Mouse (Mus musculus): ENCODE data around the gene Syp. TPM values are rescaled to one million over a fixed set of nuclear protein-coding genes. Genes with fewer than 3 reads are reported as not detected.
A peak's percentile ranks its signal among the peaks of the same experiment; 100 is the strongest.

Syp gene
- total and polyA plus RNA-seq, 2 experiments from 2014 or later = 0.27 to 1.6 TPM

DNA sequence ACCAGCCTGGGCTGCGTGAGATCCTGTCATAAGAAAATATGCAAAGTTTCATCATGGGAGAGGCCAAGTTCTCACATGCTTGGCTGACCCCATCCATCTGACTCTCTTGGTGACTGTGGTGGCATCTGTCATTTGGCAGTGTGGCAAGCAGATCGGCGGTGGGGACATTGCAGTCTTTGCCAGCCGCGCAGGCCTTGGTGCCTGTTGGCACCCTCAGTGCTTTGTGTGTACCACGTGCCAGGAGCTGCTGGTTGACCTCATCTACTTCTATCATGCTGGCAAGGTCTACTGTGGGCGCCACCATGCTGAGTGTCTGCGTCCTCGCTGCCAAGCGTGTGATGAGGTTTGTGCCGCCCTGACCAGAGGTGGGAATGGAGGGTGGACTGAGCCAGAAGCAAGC, 26.5 kb downstream of the Syp start:
- ATAC-seq (ENCODE audit: insufficient read depth, low read depth) (no peak), DNase-seq (ENCODE audit: low spot score) (no peak)
- H3K27ac ChIP-seq (ENCODE audit: low read depth) = no peak overlapping the region
- no peak overlapping the region for H3K9ac ChIP-seq (replicated peaks; ENCODE audit: low read depth, low read length)
- no peak overlapping the region for H3K4me2 ChIP-seq (ENCODE audit: low read depth, low read length)
- no peaks in the 10 kb centered on the region for H3K27me3 ChIP-seq (ENCODE audit: control insufficient read depth, insufficient read depth, low read length)
- H3K4me3 ChIP-seq (ENCODE audit: low read depth, low read length) = no peak overlapping the region
- H3K9me3 ChIP-seq (replicated peaks; ENCODE audit: control insufficient read depth, low read length) = no peaks in the 10 kb centered on the region
- TF ChIP-seq EP300 (IDR thresholded peaks at IDR 0.05; ENCODE audit: low read depth) = no peak
- no peak for TF ChIP-seq CTCF (IDR thresholded peaks at IDR 0.05; ENCODE audit: low read depth)
- WGBS = 78% methylated on average over 11 of the region's 11 CpGs
- H3K36me3 ChIP-seq (replicated peaks; ENCODE audit: control insufficient read depth, insufficient read depth, low read length) = peaks cover 34% of the 10 kb centered on the region
- H3K4me1 ChIP-seq (ENCODE audit: control insufficient read depth, insufficient read depth) = peaks cover 2% of the 10 kb centered on the region; the same call in 1 of the 2 replicates

- TF ChIP-seq CTCF (IDR thresholded peaks at IDR 0.05; ENCODE audit: low read depth) = no peak
- Histone ChIP-seq H3K4me3 (ENCODE audit: low read depth, low read length) (no peak overlapping the region), H3K27me3 (ENCODE audit: control insufficient read depth, insufficient read depth, low read length) (no peaks in the 10 kb centered on the region), H3K4me1 (ENCODE audit: control insufficient read depth, insufficient read depth) (peaks cover 2% of the 10 kb centered on the region; the same call in 1 of the 2 replicates), H3K4me2 (ENCODE audit: low read depth, low read length) (no peak overlapping the region), H3K9ac (replicated peaks; ENCODE audit: low read depth, low read length) (no peak overlapping the region), H3K9me3 (replicated peaks; ENCODE audit: control insufficient read depth, low read length) (no peaks in the 10 kb centered on the region), H3K27ac (ENCODE audit: low read depth) (no peak overlapping the region), H3K36me3 (replicated peaks; ENCODE audit: control insufficient read depth, insufficient read depth, low read length) (peaks cover 34% of the 10 kb centered on the region)
- ATAC-seq (ENCODE audit: insufficient read depth, low read depth) = no peak
- 63% methylated on average over 21 of the region's 21 CpGs for WGBS
- DNase-seq (ENCODE audit: low spot score) = no peak
Observed at GRCm38 (mm10) chrX:7665739-7666502, 27.6 kb downstream of the Syp start.

DNA sequence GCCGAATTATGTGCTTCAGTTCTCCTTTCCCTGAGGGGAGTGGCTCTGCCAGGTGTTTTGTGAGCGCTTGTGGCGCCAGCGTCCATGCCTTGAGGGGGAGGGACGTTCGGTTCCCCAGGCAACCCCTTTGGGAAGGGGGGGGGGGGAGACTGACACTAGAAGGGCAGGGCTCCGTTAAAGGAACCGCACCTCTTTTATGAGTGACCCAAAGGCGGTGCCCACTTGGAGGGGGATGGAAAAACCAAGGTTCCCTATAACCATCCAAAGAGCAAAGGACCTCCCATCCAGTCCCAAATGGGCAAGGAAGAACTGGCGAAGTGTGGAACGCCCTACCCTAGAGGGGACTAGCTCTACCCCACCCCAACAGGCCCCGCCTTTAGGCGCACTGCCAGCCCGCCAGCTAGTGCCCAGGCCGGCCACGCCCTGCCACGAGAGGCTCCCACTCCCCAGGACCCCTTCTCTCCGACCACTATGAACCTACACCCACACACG, 32.2 kb downstream of the Syp start:
- 22% methylated on average over 19 of the region's 19 CpGs for WGBS
- ATAC-seq (ENCODE audit: insufficient read depth, low read depth) (peak; percentile 78), DNase-seq (ENCODE audit: low spot score) (no peak)
- Histone ChIP-seq H3K27ac (ENCODE audit: low read depth) (peak overlapping the region; percentile 82), H3K9ac (replicated peaks; ENCODE audit: low read depth, low read length) (peak overlapping the region; percentile 70), H3K9me3 (replicated peaks; ENCODE audit: control insufficient read depth, low read length) (no peaks in the 10 kb centered on the region), H3K4me1 (ENCODE audit: control insufficient read depth, insufficient read depth) (0 out of 2 replicates have a peak, but pooled peaks cover 12% of the 10 kb centered on the region), H3K4me3 (ENCODE audit: low read depth, low read length) (peak overlapping the region; percentile 63), H3K36me3 (replicated peaks; ENCODE audit: control insufficient read depth, insufficient read depth, low read length) (peaks cover 21% of the 10 kb centered on the region), H3K4me2 (ENCODE audit: low read depth, low read length) (peak overlapping the region; percentile 69), H3K27me3 (ENCODE audit: control insufficient read depth, insufficient read depth, low read length) (no peaks in the 10 kb centered on the region)
- no peak for TF ChIP-seq CTCF (IDR thresholded peaks at IDR 0.05; ENCODE audit: low read depth)
- TF ChIP-seq EP300 (IDR thresholded peaks at IDR 0.05; ENCODE audit: low read depth) = no peak

GRCm38 (mm10) chrX:7670921-7671623, 32.8 kb downstream of the Syp start, which contains the start of gene Plp2:
Plp2 (minus strand) TSS chrX:7671390.
- WGBS = 22% methylated on average over 23 of the region's 36 CpGs
- no peak for DNase-seq (ENCODE audit: low spot score)

GRCm38 (mm10) chrX:7672739-7673138, 34.5 kb downstream of the Syp start:
- no peak overlapping the region for H3K27ac ChIP-seq (ENCODE audit: low read depth)
- no peak for DNase-seq (ENCODE audit: low spot score)
- H3K4me1 ChIP-seq (ENCODE audit: control insufficient read depth, insufficient read depth) = 0 out of 2 replicates have a peak, but pooled peaks cover 12% of the 10 kb centered on the region
- H3K36me3 ChIP-seq (replicated peaks; ENCODE audit: control insufficient read depth, insufficient read depth, low read length) = peaks cover 8% of the 10 kb centered on the region
- TF ChIP-seq EP300 (IDR thresholded peaks at IDR 0.05; ENCODE audit: low read depth) (no peak), CTCF (IDR thresholded peaks at IDR 0.05; ENCODE audit: low read depth) (no peak)
- no peak overlapping the region for H3K4me3 ChIP-seq (ENCODE audit: low read depth, low read length)
- 40% methylated on average over 6 of the region's 6 CpGs for WGBS
- H3K4me2 ChIP-seq (ENCODE audit: low read depth, low read length) = no peak overlapping the region
- no peaks in the 10 kb centered on the region for H3K9me3 ChIP-seq (replicated peaks; ENCODE audit: control insufficient read depth, low read length)
- no peak overlapping the region for H3K9ac ChIP-seq (replicated peaks; ENCODE audit: low read depth, low read length)
- no peak for ATAC-seq (ENCODE audit: insufficient read depth, low read depth)
- no peaks in the 10 kb centered on the region for H3K27me3 ChIP-seq (ENCODE audit: control insufficient read depth, insufficient read depth, low read length)

More at GRCm38 (mm10) chrX:7670921-7671623, 32.8 kb downstream of the Syp start, which contains the start of gene Plp2:
- TF ChIP-seq CTCF (IDR thresholded peaks at IDR 0.05; ENCODE audit: low read depth) = no peak
- no peak for TF ChIP-seq EP300 (IDR thresholded peaks at IDR 0.05; ENCODE audit: low read depth)
- peak; percentile 49 for ATAC-seq (ENCODE audit: insufficient read depth, low read depth)
- H3K36me3 ChIP-seq (replicated peaks; ENCODE audit: control insufficient read depth, insufficient read depth, low read length) = peaks cover 21% of the 10 kb centered on the region
- peak within 1 kb of the TSS; percentile 82 for H3K27ac ChIP-seq (ENCODE audit: low read depth)
- peak within 1 kb of the TSS; percentile 70 for H3K9ac ChIP-seq (replicated peaks; ENCODE audit: low read depth, low read length)
- H3K27me3 ChIP-seq (ENCODE audit: control insufficient read depth, insufficient read depth, low read length) = no peaks in the 10 kb centered on the region
- peak within 1 kb of the TSS; percentile 63 for H3K4me3 ChIP-seq (ENCODE audit: low read depth, low read length)
- H3K9me3 ChIP-seq (replicated peaks; ENCODE audit: control insufficient read depth, low read length) = no peaks in the 10 kb centered on the region
- peak within 1 kb of the TSS; percentile 69 for H3K4me2 ChIP-seq (ENCODE audit: low read depth, low read length)
- H3K4me1 ChIP-seq (ENCODE audit: control insufficient read depth, insufficient read depth) = 0 out of 2 replicates have a peak, but pooled peaks cover 12% of the 10 kb centered on the region
